Mouse (Mus musculus) limb, embryonic 14.5 days (tissue): ENCODE data around the gene Yod1. TPM values are rescaled to one million over a fixed set of nuclear protein-coding genes. Genes with fewer than 3 reads are reported as not detected.

ENCODE experiments used
- ATAC-seq: fragments of 200-750 bp; cut with Nextera tagmentation; 2 replicates; pipeline ENCODE4 v1.8.0; 2017; ENCODE audit warnings: low read depth, moderate number of reproducible peaks, moderate TSS enrichment; ENCODE audit not compliant: low FRiP score
- DNase-seq: peaks from one replicate; pipeline ENCODE4 v3.0.0-alpha.2; 2015; ENCODE audit warnings: low spot score
- H3K27ac ChIP-seq: fragments of 300-500 bp; sonication (generic); replicated peaks from 2 replicates; pipeline ENCODE4 v1.5.1; 2014; ENCODE audit warnings: low read depth, mild to moderate bottlenecking, low read length, moderate library complexity, mixed read lengths
- H3K27me3 ChIP-seq: fragments of 300-500 bp; sonication (generic); 2 replicates; pipeline ENCODE4 v1.6.1; 2014; ENCODE audit warnings: low read length, mixed read lengths; ENCODE audit not compliant: control insufficient read depth, insufficient read depth
- H3K36me3 ChIP-seq: fragments of 300-500 bp; sonication (generic); 2 replicates; pipeline ENCODE4 v1.6.1; 2014; ENCODE audit warnings: mild to moderate bottlenecking, low read length, moderate library complexity, mixed read lengths; ENCODE audit not compliant: control insufficient read depth, insufficient read depth
- H3K4me1 ChIP-seq: fragments of 300-500 bp; sonication (generic); 2 replicates; pipeline ENCODE4 v1.6.1; 2014; ENCODE audit warnings: antibody characterized with exemption, low read length, mixed read lengths; ENCODE audit not compliant: control insufficient read depth, insufficient read depth
- H3K4me2 ChIP-seq: fragments of 300-500 bp; sonication (generic); replicated peaks from 2 replicates; pipeline ENCODE4 v1.6.1; 2014; ENCODE audit warnings: low read depth, mild to moderate bottlenecking, low read length, moderate library complexity; ENCODE audit not compliant: severe bottlenecking
- H3K4me3 ChIP-seq: fragments of 300-500 bp; sonication (generic); replicated peaks from 2 replicates; pipeline ENCODE4 v1.5.1; 2014; ENCODE audit warnings: low read length
- H3K9ac ChIP-seq: fragments of 300-500 bp; sonication (generic); 2 replicates; pipeline ENCODE4 v1.6.1; 2014; ENCODE audit warnings: mild to moderate bottlenecking, low read depth, low read length, moderate library complexity; ENCODE audit not compliant: severe bottlenecking
- H3K9me3 ChIP-seq: fragments of 300-500 bp; sonication (generic); 2 replicates; pipeline ENCODE4 v1.6.1; 2016; ENCODE audit warnings: low read length; ENCODE audit not compliant: control insufficient read depth
- POLR2A ChIP-seq: fragments of 200-500 bp; IDR thresholded peaks from 2 replicates; pipeline ENCODE4 v1.8.0; 2012; ENCODE audit warnings: inconsistent platforms, mild to moderate bottlenecking, moderate library complexity, borderline replicate concordance; ENCODE audit not compliant: insufficient read depth, insufficient read length; ENCODE audit errors: extremely low read depth
- WGBS: fragments of 180-500 bp; shearing (Covaris S2); extraction: QIAGEN DNeasy Blood & Tissue Kit; methylation state at CpG from one replicate; pipeline ENCODE4 v1.1.7; 2014; 5-methylcytosine and 5-hydroxymethylcytosine counted together
- polyA plus RNA-seq, 2 experiments: library from polyadenylated mRNA; depleted of rRNA in 1 of 2; stranded (reverse) in 1 of 2; unstranded in 1 of 2; fragments of >200 nt; fragmentation: Nextera tagmentation in 1 of 2; extraction: Ambion mirVana in 1 of 2; gene quantifications; 2 replicates each; pipeline versions ENCODE4 v1.2.1 to v1.2.3; 2012 to 2014

Yod1 gene
- polyA plus RNA-seq, 2 experiments: 2.9 to 7.2 TPM

GRCm38 (mm10) chr1:130742201-130742600, 25.1 kb downstream of the Yod1 start:
- DNase-seq (no peak), ATAC-seq (no peak)
- H3K4me3 ChIP-seq: no peak overlapping the region
- H3K36me3 ChIP-seq: no peaks in the 10 kb centered on the region
- no peaks in the 10 kb centered on the region for H3K9me3 ChIP-seq
- WGBS: 93% methylated on average over 7 of the region's 7 CpGs
- no peak overlapping the region for H3K4me2 ChIP-seq
- TF ChIP-seq POLR2A: no peak
- H3K9ac ChIP-seq: no peak overlapping the region
- H3K27ac ChIP-seq: no peak overlapping the region
- H3K27me3 ChIP-seq: no peaks in the 10 kb centered on the region
- no peaks in the 10 kb centered on the region for H3K4me1 ChIP-seq

- Histone ChIP-seq H3K4me2 (no peak overlapping the region), H3K36me3 (no peaks in the 10 kb centered on the region), H3K9ac (no peak overlapping the region), H3K4me3 (no peak overlapping the region), H3K27ac (no peak overlapping the region), H3K4me1 (no peaks in the 10 kb centered on the region), H3K27me3 (no peaks in the 10 kb centered on the region), H3K9me3 (no peaks in the 10 kb centered on the region)
- DNase-seq: no peak
- ATAC-seq: no peak
- 88% methylated on average over 1 of the region's 1 CpGs for WGBS
- TF ChIP-seq POLR2A: no peak
These were observed 26.6 kb downstream of the Yod1 start for GRCm38 (mm10) chr1:130743775-130744174.

DNA sequence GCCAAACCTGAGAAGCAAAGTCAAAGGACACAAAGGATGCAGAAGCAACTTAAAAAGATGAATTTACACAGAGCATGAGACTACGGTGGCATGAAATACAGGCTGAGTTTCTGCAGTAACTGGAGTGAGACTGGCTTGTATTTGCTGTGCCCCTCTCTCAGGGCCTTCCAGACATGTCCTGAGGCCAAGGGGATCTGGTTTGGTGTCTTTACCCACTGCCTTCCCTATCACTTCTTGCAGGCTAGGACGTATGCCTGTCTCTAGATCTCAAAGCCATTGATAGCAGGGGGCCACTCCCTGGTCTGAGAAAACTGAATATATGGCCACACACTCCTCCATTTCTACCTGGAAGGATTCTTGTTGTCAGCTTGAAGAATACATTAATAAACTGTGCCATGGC, 27.1 kb downstream of the Yod1 start:
- Histone ChIP-seq H3K4me1 (no peaks in the 10 kb centered on the region), H3K4me3 (no peak overlapping the region), H3K4me2 (no peak overlapping the region), H3K36me3 (no peaks in the 10 kb centered on the region), H3K9ac (no peak overlapping the region), H3K27me3 (no peaks in the 10 kb centered on the region), H3K9me3 (no peaks in the 10 kb centered on the region), H3K27ac (no peak overlapping the region)
- TF ChIP-seq POLR2A: no peak
- DNase-seq (no peak), ATAC-seq (no peak)
- WGBS: 78% methylated on average over 2 of the region's 2 CpGs

DNA sequence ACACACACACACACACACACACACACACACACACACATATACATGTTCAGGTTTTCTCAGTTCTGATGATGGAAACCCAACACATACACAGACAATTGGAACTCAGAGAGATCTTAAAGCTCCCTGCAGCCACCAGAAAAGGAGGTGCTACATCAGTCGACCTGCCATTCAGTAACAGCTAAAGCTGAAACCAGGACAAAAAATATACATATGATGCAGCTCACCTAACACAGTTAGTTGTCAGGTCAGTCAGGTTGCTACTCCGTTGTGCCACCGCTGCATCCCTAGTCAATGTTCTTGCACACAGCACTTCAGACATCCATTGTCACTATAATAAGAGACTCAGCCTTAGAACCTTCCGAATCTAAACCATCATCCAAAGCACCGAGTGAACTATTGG, 27.8 kb downstream of the Yod1 start:
- Histone ChIP-seq H3K9me3 (no peaks in the 10 kb centered on the region), H3K27ac (no peak overlapping the region), H3K36me3 (no peaks in the 10 kb centered on the region), H3K9ac (no peak overlapping the region), H3K4me3 (no peak overlapping the region), H3K4me1 (no peaks in the 10 kb centered on the region), H3K27me3 (no peaks in the 10 kb centered on the region), H3K4me2 (no peak overlapping the region)
- no peak for TF ChIP-seq POLR2A
- ATAC-seq (no peak), DNase-seq (no peak)
- 88% methylated on average over 5 of the region's 5 CpGs for WGBS

- WGBS: 97% methylated on average over 3 of the region's 3 CpGs
- no peaks in the 10 kb centered on the region for H3K9me3 ChIP-seq
- H3K9ac ChIP-seq: no peak overlapping the region
- no peak for TF ChIP-seq POLR2A
- no peaks in the 10 kb centered on the region for H3K4me1 ChIP-seq
- no peaks in the 10 kb centered on the region for H3K36me3 ChIP-seq
- no peak overlapping the region for H3K4me2 ChIP-seq
- ATAC-seq (no peak), DNase-seq (no peak)
- H3K27ac ChIP-seq: no peak overlapping the region
- no peak overlapping the region for H3K4me3 ChIP-seq
- no peaks in the 10 kb centered on the region for H3K27me3 ChIP-seq
These were observed 28.5 kb downstream of the Yod1 start for GRCm38 (mm10) chr1:130745591-130745990.

DNA sequence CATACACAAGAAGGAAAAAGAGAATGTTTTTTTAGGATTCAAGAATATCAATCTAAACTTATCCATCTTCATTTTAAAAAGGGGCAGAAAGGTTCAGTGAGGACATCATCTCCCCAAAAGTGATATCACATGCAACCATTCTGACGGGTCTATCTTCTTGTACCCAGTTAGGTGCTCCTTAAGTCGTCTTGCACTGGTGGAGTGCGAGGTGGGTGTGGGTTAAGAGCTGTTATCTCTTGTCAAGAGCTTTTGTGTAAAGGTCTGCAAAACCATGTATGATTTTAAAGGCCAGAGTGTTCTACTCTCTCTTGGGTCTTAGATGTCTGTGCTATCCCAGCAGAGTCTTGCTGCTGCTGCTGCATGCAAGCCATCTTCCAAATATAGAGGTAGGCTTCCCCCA, 29.7 kb downstream of the Yod1 start:
- TF ChIP-seq POLR2A: no peak
- no peaks in the 10 kb centered on the region for H3K36me3 ChIP-seq
- no peak overlapping the region for H3K9ac ChIP-seq
- no peaks in the 10 kb centered on the region for H3K9me3 ChIP-seq
- DNase-seq: no peak
- no peak overlapping the region for H3K27ac ChIP-seq
- no peak for ATAC-seq
- H3K4me1 ChIP-seq: no peaks in the 10 kb centered on the region
- H3K4me2 ChIP-seq: no peak overlapping the region
- H3K4me3 ChIP-seq: no peak overlapping the region
- no peaks in the 10 kb centered on the region for H3K27me3 ChIP-seq
- WGBS: 89% methylated on average over 3 of the region's 3 CpGs
